Mouse (Mus musculus) layer of hippocampus, adult 8-10 months (tissue): Measurements from ENCODE around the gene Gpr55. TPM values are rescaled to one million over a fixed set of nuclear protein-coding genes. Genes with fewer than 3 reads are reported as not detected.

Source experiments
- DNase-seq, 2 experiments: peaks; one replicate each; pipeline ENCODE4 v3.0.0; 2022; ENCODE audit warnings: low spot score in 2 of 2
- total RNA-seq, 4 experiments: library from RNA; stranded (reverse); gene quantifications; 2 replicates each; pipeline ENCODE4 v1.2.4; 2022

The Gpr55 gene
- total RNA-seq, 4 experiments from 2014 or later: 0.08 to 0.52 (median 0.25) TPM; not detected in 1

- DNase-seq: peak; percentile 68 to 75
These were observed 43.9 kb downstream of the Gpr55 start for GRCm38 (mm10) chr1:85916830-85917450.

DNA sequence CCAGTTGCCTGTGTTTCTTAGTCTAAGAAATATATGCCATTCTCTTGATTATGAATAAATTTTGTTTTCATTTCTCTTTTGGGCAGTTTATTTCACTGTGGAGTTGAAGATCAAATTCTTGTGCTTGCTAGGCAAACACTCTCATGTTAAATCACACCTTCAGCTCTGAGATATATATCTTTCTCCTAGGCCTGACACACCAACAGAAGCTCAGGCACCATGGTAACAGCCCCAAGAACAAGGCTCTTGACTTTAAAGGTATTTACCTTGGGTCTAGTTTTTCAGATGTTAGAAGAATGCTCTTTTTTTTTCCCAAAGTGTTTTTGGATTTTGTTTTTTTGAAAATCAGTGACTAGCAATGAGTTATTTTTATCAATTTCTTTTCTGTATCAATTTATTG lies 44.9 kb downstream of the Gpr55 start:
- no peak for DNase-seq

GRCm38 (mm10) chr1:85913078-85913755 lies 47.6 kb downstream of the Gpr55 start:
- no peak for DNase-seq

DNA sequence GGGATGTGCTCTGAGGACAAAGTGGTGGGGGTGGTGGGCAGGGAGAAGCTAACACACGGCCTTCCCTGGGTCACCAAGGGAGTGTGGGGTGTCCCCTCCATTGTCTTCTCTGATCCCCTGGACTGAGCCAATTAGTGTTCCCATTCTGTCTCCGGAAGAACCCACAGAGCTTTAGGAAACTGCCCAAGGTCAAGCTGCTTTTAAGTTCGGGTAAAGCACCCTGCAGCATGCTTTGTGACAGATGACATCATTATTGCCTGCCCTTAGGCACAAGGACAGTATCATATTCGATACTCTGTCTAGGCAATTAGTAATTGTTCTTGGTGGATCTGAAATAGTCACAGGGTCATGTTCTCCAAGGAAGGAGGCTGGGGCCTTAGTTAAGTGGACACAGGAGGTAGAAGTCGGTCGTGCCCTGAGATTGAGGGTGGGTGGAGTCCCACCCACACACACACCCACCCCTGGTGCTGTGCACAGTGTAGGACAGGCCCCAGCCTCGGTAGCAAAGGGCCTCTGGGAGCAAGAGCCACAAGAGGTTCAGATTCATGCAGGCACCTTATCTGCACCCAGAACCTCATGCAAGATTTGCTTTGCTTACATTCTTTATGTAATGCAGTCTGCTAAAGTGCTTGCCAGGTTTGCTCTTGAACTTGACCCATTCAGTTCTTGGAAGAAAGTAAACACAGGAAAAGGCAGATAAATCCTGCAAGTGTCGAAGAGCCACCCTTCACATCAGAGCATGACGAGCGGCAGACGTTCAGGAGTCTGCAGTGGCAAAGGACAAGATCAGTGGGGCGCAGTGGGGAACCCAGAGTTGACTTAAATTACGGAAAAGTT lies 51.8 kb downstream of the Gpr55 start:
- DNase-seq: no peak

GRCm38 (mm10) chr1:85906892-85907291 lies 53.9 kb downstream of the Gpr55 start:
- DNase-seq: no peak

GRCm38 (mm10) chr1:85902108-85902561 lies 58.7 kb downstream of the Gpr55 start:
- no peak for DNase-seq

DNA sequence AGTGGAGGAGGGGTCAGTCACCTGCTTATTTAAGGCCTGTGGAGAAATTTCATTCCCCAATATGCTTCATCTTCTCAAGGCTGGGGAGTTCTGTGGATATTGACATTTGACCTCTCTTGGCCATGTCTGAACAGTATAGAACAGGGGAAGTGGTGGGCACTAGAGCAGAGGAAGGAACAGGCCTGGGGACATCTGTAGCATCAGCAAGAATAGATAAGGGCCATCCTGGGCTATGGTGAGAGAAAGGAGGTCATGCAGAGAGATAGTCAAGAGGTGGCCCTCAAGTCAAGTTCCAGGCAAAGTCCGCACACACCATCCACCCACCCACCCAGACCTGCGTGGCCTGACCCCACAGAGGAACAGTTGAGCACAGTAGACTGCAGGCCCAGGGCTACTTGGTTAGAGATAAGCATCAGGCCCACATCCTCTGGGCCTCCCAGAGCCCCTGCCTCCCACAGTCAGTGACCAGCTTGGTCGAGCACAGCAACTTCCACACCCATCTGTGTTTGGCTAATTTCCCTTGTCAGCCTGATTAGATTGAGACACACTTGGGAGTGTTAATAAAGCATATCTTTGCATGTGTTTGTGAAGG lies 59.2 kb downstream of the Gpr55 start:
- DNase-seq: no peak

GRCm38 (mm10) chr1:85900521-85901333 lies 60.1 kb downstream of the Gpr55 start:
- no peak for DNase-seq

DNA sequence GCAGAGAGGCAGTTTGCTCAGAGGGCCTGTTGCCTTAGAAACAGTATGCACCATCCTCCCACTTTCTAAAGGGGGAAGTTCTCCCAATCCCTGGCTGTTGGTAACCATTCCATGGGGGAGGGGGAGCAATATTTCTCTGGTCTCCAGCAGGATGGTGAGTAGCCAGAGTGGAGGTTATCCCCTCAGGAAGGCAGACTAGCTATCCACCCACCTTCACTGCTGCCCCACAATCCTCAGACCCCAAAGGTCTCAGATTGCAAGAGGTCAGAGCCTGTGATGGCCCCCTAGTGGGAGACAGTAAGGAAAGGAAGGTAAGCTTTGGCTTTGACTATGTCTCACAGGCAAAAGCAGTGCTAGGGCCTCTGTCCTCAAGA lies 61.4 kb downstream of the Gpr55 start:
- DNase-seq: no peak

DNA sequence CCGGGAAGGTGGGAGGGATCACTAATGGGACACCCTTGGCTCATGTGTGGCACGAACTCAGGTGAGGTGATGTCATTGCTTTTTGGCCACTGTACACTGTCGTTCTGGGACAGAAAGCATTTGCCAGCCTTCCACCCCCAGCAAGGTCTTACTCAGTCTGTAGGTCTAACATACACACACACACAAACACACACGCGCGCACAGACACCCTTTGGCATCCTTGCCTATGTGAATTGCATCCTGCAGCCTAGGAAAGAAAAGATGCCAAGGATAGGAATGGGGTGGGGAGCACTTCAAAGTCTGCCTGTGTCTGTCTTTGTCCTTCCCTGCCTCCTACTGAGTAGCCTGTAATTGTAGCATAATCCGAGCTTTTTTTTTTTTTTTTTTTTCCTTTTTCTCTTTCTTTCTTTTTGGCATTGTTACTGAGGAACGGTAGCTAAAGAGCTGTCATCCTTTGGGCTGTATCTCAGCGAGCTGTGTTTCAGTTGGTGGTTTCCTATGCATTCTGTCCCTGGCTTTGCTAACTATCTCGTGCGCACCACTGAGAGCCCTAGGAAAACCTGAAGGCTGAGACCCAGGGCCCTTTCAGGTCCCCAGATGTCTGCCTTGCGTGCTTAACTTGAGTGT lies 61.9 kb downstream of the Gpr55 start:
- DNase-seq: no peak

GRCm38 (mm10) chr1:85897901-85898760 lies 62.7 kb downstream of the Gpr55 start:
- no peak for DNase-seq

DNA sequence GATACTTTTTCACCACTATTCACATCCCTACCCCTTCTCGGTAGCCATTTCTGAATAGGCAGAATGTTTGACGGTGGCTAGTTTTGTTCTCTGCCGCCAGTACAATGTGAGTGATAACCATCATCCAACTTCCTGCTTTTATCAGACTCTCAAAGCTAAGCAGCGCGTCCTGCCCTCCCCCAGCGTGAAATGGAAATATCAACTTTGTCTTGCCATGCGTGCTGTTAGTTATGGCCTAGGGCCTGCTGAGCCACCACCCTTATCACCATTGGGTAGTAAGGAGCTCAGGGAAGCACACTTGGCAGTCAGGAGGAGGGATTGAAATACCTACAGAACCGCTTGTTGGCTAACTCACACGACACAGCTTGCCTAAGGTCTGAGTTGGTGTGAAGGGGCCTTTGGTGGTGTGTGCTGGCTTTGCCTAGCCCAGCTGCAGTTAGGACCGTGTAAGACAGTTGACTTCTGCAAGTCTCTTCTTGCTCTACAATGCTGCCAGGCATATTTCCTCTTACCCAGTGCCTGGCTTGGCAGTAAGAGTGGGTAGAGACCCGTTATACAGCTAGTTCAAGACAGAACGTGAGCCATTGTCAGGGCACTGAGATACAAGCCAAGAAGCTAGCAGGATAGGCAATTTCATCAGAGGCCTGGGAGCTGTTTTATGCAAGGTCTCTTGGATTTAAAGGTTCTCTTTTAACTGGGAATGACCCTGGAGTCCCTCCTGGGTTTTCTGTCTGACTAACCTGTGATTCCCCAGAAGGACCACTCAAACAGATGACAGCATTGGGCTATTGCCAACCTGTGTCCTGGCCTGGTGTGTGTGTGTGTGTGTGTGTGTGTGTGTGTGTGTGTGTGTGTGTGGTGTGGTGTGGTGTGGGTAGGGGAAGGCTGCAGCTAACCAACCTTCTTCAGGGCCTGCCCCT lies 63.8 kb downstream of the Gpr55 start:
- DNase-seq: no peak

DNA sequence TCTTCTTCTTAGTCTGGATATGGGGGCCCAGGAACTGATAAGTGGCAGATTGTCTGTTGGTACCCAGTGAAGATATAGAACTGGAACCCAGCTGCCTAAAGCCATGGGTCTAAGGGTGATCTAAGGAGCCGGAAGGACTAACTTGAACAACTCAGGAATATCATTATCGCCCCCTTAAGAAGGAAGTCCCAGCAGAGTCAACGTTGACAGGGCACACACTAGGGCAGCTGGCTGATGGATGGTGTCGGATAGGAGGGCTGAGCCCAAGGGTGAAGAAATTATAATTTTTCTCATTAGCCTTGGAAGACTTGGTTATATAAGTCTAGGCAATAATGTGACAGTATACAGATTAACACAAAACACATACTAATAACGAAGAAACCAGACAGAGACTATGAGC lies 64.7 kb downstream of the Gpr55 start:
- DNase-seq: no peak

- DNase-seq: peak in 1 of 2 experiments; percentile 66
These were observed 65.4 kb downstream of the Gpr55 start for GRCm38 (mm10) chr1:85895391-85895837.

DNA sequence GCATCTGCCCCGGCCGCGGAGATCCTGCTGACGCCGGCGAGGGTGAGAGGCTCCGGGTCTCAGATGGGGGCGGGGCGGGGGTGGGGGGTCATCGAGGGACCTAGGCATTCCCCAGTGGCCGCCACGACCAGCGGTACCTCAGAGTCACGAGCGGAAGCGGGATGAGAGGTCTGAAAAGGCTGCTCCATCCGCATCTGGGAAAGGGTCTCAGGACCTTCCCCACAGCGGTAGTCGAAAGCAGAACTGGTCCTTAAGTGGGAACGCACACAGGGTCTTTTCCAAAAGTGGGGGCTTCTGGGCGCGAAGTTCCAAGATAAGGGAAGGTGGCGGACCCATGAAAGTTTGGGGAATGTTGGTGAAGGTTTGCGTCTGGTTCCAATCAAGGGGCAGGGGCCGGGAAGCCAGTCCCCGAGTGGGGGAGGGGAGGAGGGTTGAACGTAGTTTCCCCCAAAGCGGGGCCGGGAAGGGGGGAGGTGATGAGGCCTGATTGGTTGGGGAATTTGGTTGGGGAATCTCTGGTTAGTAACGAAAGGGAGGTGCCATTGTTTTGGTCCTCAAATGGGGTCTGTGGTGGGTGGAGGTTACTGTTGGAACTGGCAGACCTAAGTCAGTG lies 66.0 kb downstream of the Gpr55 start:
- DNase-seq: peak in 1 of 2 experiments; percentile 52

GRCm38 (mm10) chr1:85894231-85894747 lies 66.5 kb downstream of the Gpr55 start, which contains the start of gene Itm2c:
TSS of gene Itm2c (plus strand) at chr1:85894281.
- peak; percentile 85 to 86 for DNase-seq
